Mouse (Mus musculus): Measurements from ENCODE around the gene Cacna1b. TPM values are rescaled to one million over a fixed set of nuclear protein-coding genes. Genes with fewer than 3 reads are reported as not detected.

Cacna1b gene
- total RNA-seq, 2 experiments from 2014 or later = 108 to 125 TPM

DNA sequence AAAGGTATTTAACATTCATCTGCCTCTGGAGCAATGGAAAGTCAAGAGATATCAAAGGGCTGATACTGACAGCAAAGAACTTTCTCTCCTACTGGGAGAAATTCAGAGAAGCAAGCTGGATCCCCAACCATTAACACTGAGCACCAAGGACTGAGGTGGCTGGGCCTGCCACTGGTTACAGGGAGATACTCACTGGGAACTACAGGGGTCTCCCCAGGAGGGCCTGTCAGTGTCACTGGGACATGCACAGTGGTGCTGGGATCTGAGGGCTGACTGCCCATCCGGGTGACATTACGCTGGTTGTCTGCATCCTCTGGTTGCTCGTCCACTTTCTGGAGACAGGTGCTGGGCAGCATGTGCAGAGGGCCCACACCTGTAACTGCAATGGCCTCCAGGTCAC, 85.3 kb downstream of the Cacna1b start:
- no peak for DNase-seq (ENCODE audit: low spot score in 2 of 2)
- intact Hi-C loops (cut with DNase I) = no loop called here

DNA sequence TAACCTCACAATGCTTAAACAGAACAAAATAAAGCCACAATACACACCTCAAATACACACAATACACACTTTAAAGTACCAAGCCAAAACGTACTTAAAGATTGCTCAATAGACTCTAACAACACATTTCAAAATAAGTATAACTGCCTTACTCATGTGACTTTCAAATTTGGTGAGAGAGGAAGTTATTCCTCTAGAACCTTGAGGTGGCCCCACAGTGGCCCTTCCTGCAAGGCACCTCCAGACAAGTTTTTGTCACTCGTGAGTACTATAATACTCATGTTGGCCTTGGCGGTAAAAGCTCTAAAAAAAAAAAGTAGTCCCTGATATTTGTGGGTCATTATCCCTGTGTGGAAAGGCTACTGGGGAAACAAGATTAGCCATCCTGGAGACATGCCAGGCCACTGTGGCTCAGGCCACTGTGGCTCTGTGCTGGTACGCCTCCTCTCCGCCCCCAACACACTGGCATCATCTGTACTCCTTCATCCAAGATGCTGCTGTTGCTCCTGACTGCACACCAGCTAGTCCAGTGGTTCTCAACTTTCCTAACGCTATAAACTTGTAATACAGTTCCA, 88.4 kb downstream of the Cacna1b start:
- DNase-seq (ENCODE audit: low spot score in 2 of 2) = no peak
- intact Hi-C loops (cut with DNase I) = no loop called here

DNA sequence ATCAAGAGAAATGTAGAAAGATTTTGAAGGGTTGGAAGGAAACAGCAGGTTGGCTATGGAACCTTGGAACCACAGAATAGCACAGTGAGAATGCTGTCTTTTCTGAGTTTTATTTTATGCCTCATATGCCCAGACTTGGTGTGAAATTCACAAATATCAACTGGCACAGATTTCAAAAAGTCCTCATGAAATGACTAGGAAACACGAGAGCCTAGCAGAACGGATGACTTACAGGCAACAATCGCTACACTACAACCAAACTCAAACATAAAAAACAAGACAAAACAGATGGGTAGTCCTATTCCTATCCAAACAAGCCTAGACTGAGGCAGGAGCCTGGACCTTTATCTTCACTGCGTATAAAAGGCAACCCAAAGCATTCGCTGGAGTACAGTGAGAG, 94.4 kb downstream of the Cacna1b start:
- intact Hi-C loops (cut with DNase I) = no loop called here
- DNase-seq (ENCODE audit: low spot score in 2 of 2) = peak in 1 of 2 experiments; percentile 34

DNA sequence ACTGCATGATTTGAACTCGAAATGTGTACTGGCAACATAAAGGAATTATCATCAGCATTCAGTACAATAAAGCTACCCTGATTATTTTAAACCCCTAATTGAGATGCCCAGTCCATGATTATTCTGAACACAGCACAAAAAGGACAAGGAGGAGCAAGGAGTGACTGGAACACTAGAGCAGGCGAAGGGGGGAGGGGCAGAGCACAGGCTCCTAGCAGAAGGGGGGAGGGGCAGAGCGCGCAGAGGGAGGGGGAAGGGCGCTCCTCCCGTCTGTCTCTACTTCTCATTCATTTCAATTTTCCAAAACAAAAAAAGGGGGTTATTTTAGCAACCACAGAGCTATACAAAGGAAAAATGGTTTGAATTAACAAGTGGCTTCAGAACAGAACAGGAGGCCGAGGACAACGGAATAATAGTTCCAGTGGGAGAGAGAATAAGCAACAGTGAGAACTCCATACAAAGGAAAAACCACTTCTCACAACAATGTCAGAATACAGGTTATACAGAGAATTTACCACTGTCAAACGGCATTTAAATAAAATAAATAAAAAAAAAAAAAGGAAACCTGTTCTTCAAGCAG, 98.2 kb downstream of the Cacna1b start:
- peak in 1 of 2 experiments; percentile 56 for DNase-seq (ENCODE audit: low spot score in 2 of 2)
- intact Hi-C loops (cut with DNase I) = no loop called here

DNA sequence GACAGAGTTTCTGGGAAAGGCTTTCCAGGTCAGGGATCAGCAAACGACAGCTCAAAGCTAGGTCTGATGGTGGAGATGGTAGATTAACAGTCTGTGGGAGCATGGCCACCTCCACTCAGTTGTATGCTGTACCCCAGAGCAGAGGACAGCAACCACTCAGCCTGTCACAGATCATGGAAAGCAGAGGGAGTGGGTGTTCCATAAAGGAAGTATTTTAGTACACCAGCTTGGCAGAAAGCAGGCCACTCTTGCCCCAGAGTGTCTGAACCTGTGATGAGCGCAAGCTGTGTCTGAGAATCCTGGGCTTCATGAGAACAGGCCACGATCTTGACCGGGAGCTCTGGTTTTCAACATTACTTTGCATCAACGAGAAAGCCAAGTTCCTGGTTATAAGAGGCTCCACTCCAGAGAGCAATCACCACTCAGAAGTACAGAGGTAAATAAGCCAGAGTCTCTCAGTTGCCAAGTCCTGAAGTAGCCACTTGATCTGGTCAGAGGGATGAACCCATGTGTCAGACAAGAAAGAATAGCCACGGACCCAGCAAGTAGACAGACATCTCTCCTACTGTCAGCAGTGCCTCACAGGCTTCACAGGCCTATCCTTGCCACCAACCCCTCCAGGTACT, 103.7 kb downstream of the Cacna1b start:
- intact Hi-C loops (cut with DNase I) = no loop called here
- DNase-seq (ENCODE audit: low spot score in 2 of 2) = no peak

DNA sequence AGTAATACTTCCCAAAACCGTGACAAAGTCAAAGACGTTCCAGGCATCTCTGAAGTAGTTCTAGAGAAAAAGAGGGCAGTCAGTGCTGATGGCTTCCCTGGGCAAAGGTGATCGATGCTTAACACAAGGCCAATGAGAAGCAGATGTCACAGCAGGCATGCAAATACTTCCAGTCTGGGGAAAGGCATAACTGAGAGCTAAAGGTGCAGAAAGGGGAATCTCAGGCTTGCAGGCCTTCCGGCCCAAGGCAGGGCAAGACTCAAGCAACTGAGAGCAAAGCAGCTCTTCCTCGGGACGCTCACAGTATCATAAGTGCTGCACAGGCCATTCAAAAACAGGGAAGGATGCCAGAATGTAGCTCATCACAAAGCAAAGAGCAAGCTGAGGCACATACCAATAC, 114.4 kb downstream of the Cacna1b start:
- intact Hi-C loops (cut with DNase I) = no loop called here
- DNase-seq (ENCODE audit: low spot score in 2 of 2) = no peak

DNA sequence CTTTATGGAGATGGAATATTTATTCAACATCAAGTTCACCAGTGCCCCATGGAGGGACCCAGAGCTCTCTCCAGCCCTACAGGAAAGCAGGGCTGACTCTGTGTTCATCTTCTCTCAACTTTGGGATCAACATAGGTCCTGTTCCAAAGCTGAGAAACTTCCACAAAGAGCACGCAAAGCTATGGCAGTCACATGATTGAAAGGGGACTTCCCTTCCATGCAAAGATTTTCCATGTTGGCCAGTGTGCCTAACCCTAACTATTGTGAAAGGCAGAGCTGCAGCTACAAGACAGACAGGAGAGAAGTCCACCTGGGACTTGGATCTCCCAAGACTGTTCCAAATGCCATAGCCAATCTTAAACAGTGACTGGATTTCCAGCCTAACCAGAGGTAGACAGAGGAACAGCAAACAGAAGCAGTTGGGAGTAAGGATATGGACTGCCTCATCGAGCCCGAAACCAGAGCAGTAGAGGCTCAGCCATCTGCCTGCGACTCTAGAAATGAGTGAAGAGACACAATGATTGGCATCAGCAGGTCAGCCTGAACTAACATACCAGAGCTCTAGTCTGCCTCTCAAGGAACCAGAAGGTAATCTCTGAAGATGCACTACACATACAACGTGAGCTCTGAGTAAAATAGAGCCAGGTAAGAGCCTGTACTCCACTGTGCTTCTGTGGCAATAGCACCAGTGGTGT, 116.4 kb downstream of the Cacna1b start:
- intact Hi-C loops (cut with DNase I) = no loop called here
- no peak for DNase-seq (ENCODE audit: low spot score in 2 of 2)

DNA sequence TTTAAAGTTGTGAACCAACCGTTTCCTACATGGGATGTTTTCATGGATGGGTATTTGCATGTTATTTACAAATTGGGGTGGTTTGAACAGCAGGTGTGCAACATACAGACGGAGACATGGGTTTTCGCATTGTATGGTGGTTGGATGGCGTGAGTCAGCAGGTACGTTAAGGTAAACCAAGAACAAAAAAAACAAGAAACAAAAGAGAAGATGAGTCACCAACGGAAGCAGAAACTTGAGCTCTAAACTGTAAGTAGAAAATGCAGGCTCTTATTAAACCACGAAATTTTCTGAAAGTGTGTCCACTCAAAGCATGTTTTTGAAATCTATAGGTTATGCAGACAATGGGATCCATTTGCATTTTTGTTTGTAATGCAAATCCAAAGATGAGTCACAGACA, 120.1 kb downstream of the Cacna1b start:
- intact Hi-C loops (cut with DNase I) = no loop called here

DNA sequence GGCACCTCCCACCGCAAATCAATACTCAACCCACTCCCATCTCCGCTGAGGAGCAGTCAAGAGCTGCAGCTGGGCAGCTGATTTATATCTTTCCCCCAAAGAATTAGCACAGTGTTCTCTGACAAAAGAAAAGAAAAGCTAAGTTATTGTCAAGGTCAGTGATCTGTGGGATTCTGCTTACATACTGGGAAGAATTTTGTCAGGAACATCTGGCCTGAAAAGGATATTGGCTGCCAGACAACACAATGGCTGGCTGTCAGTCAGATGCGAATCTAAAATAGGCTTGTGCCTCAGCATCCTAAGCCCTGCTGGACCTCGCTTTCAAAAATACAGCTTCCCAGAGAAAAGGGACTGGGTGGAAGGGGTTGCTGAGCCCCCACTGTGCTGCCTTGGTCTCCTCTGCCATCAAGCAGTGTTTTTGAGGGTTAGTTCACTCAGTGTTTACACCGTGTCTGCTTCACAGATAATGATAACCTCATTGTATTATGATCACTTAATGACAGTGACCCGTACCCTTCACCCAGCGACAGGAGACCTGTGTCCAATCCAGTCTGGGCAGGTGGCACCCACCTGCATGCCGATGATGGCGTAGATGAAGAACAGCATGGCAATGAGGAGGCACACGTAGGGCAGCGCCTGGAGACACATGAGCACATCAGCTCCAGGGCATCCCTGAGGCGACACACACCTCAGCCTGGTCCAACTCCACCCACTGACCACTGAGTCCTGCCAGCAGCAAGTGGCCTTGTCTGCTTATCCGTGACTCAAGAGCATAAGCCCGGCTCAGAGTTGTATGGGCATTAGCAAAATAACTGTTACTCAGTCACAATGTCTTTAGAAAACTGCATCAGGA, 124.6 kb downstream of the Cacna1b start:
- intact Hi-C loops (cut with DNase I) = no loop called here
- DNase-seq (ENCODE audit: low spot score in 2 of 2) = no peak

More for the DNA sequence above, 120.1 kb downstream of the Cacna1b start:
- no peak for DNase-seq (ENCODE audit: low spot score in 2 of 2)

DNA sequence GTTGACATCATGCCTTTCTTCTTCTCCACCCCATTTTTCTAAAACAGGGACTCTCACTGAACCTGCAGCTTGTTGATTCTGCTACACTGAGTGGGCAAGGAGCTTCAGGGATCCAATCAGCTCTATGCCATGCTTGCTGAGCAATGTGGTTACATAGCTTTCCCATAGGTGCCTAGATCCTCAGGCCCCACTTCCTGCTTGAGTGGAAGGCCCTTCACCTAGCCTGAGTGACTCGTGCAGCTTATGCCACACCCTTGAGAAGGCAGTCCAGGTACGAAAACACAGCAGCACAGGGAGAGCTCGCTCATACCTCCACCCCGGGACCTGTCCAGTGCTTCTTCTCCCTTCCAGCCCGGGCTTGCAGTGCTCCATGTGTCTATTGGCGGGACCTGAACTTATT, 129.3 kb downstream of the Cacna1b start:
- intact Hi-C loops (cut with DNase I) = no loop called here
- DNase-seq (ENCODE audit: low spot score in 2 of 2) = no peak

DNA sequence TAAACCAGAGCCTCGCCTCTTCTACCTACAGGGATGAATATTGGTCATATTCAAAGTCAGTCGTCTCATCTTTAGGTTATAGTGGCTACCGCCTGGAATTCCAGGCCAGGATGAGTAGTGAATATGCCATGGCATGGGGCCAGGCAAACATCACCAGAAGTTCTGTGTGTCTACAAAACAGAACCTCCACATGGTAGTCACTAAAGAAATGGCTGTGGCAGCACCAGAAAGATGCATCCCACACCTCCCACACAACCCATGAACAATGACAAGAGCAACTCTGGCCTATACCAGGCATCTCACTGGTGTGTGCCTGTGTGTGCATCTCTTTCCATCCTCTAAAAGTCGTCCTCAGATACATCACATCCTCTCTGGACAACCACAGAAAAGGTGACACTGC, 145.8 kb downstream of the Cacna1b start:
- intact Hi-C loops (cut with DNase I) = no loop called here
- DNase-seq (ENCODE audit: low spot score in 2 of 2) = no peak

DNA sequence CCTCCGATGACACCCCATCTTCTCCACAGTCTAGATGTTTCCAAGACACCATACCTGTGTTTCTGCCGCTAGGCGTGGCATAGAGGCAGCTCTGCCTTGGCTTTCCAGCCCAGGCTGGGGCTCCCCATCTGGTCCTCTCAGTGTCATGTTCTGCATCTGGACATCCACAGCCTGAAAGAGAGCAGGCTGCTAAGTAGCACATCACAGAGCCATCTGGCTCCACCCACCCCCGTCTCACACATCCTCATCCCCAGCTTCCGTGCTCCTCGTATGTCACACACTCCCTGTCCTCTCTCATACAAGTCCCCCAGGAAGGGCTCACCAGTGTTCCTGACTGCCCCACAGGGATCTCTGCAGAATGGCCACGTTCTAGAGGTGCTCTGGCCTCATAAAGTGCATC, 153.2 kb downstream of the Cacna1b start:
- peak; percentile 50 to 56 for DNase-seq (ENCODE audit: low spot score in 2 of 2)
- intact Hi-C loops (cut with DNase I) = no loop called here

DNA sequence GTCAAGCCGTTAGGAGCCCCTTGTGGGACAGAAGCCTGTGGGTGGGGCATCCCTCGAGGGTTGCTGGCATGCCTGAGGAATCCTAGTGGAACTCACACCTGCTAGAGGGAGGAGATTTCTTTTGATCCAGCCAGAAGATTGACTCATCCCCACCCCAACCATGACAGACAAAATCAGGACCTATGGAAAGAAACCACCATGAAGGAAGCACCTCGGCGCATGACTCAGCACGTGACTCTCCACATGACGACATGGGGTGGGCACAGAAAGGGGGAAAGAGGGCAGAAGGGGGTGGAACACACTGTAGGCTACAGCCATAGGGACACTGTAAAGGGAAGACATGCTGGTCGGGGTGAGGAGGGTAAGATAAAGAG, 154.2 kb downstream of the Cacna1b start:
- no peak for DNase-seq (ENCODE audit: low spot score in 2 of 2)
- intact Hi-C loops (cut with DNase I) = no loop called here

DNA sequence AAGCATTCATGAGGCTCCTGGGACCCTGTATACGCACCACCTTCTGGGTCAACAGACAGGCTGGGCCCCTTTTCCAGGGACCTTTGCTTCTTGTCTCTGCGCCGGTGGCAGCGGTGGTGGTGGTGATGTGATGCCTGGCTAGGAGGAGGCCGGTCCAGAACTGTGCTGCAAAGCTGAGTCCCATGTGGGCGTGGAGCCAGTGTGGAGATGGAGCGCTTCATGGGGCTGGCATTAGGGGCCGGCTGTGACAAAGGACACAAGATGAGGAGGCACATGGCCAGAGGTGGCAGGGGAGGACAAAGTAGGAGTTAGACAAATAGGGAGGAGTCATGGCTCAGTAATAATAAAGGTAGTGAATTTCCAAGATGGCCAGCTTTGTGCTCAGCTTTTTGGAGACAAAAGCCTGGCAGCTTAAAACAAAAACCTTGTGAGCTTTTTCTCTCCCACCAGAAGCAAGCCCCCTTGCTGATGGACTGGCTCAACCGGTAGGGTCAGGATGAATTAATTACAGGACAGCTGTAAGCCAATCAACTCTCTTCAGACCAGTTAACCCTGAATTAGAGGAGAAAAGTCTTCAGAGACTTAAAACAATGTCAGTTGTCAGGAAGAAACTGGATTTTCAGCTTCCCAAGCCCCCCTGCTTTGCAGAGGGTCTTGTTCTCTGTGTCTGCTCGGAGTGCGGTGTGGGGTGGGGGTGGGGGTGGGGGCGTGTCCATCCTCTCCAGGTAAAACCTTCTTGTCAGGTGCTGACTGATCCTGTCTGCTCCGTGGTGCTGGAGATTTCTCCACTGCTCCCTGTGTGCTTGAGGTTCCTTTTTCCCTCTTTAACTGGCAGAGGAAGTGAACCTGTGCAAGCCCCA, 154.8 kb downstream of the Cacna1b start:
- intact Hi-C loops (cut with DNase I) = no loop called here
- DNase-seq (ENCODE audit: low spot score in 2 of 2) = no peak

DNA sequence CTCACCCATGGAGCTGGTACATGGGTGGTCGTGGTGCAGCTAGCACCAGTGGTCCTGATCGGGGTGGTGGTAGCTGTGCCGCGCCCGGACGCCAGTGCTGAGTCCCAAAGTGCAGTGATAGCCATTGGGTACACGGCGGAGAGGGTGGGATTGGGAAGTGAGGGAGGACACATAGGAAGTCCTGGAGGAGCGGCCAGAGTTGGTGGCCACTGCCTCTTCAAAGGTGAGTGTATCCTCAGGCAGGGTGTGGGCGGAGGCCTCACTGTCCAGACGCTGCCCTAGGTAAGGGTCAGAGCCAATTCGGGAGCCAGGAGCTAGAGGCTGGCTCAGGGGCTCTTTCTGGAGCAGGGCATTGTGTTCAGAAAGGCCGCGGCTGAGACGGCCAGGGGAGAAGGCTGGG, 156.4 kb downstream of the Cacna1b start:
- intact Hi-C loops (cut with DNase I) = no loop called here
- DNase-seq (ENCODE audit: low spot score in 2 of 2) = no peak

DNA sequence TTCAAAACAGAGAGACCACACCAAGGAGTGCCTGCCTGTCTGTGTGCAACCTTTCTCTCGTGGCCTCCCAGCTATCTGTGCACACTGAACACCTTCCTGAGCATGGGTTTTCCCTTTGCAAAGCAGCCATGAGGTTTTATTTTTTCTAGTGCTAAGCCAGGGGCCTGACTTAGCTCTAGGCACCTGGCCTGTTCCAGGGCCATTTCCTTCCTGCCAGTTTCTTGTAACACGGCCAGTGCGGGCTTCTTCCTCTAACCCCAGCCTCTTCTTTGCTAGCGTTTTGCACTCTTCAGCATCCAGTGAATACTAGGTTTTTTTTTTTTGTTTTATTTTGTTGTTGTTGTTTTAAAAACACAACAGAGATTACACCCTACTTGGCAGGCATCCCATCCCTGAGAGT, 157.9 kb downstream of the Cacna1b start:
- intact Hi-C loops (cut with DNase I) = no loop called here
- DNase-seq (ENCODE audit: low spot score in 2 of 2) = no peak

DNA sequence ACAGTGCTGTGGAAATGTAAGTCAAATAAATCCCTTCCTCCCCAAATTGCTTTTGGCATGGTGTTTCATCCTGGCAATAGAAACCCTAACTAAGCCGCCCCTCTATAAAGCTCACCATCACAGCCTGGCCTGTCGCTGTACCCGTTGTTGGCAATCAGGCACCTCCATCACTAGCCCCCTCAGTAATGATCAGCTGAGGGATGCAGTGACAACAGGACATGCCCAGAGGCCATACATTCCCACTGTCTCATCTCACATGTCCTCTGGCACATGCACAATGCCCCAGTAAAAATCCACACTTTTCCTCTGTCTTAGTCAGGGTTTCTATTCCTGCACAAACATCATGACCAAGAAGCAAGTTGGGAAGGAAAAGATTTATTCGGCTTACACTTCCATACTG, 173.5 kb downstream of the Cacna1b start:
- intact Hi-C loops (cut with DNase I) = no loop called here
- DNase-seq (ENCODE audit: low spot score in 2 of 2) = no peak

DNA sequence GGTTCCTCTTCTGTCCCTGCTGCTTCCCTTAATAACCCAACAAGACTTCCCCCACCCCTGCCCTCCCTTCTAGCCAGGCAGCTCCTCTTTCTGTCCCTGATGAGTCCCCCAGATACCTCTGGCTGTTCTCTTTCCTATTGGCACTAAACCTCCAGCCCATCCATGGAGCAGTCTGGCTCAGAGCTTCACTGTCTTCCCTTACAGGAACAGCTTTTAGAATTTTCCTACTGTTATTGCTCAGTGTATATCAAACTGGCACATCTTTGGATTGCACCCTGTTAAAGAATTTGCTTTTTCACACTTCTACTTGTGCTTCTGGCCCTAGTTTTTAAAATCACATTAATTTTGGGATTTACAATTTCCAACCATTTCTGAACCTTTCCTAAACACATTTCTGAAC, 175.0 kb downstream of the Cacna1b start:
- intact Hi-C loops (cut with DNase I) = no loop called here
- no peak for DNase-seq (ENCODE audit: low spot score in 2 of 2)

DNA sequence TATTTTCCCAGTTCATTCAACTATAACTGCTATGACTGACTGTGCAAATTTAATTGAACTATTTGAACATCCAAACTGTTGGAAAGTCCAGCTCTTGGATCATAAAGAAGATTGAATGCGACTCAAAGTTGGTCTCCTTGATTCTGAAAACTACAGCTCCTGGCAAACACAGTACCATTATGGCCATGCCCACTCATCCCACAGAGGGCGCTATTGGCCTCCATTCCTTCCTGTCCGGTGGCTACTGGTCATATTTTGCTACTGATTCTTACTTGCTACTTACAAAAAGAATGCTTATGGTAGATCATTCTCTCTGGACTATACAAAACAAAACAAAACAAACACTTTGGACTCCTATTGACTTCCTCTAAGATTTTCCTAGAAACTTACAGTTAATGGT, 188.3 kb downstream of the Cacna1b start:
- DNase-seq (ENCODE audit: low spot score in 2 of 2) = peak; percentile 73 to 75
- intact Hi-C loops (cut with DNase I) = loop anchor here (2.0 kb wide), 1 partner anchor 180 kb away; no protein-coding TSS in a partner anchor

All from left cerebral cortex, postnatal 14 days (tissue).